Mouse (Mus musculus) layer of hippocampus, postnatal 10 days (tissue): ENCODE measurements around the gene Myo18b. TPM values are rescaled to one million over a fixed set of nuclear protein-coding genes. Genes with fewer than 3 reads are reported as not detected.

Experiments used
- DNase-seq, 2 experiments: peaks; one replicate each; pipeline ENCODE4 v3.0.0; 2021; ENCODE audit warnings: low spot score in 2 of 2
- total RNA-seq, 2 experiments: library from RNA; stranded (reverse); gene quantifications; 2 replicates each; pipeline ENCODE4 v1.2.3; 2021

The Myo18b gene
- total RNA-seq, 2 experiments from 2014 or later = 3.6 to 3.7 TPM

DNA sequence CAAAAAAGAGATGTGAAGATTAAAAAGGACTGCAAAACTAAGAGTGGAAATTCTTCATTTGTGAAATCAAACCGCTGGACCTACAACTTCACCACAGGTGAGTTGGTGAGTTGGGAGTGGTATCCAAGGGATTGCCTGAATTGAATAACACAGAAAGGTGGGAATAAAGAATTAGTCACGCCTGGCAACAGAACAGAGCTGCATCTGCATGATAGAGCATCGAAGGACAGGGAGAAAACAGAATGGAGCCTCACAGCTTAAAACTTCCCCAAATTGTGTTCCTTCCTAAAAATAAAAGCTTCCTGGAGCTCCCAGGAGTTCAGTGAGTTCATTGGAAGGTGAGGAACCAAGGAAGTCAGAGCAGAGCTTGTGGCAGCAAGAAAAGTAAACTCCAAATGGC, 73.7 kb downstream of the Myo18b start:
- DNase-seq = no peak

GRCm38 (mm10) chr5:112815051-112815450, 81.1 kb downstream of the Myo18b start:
- DNase-seq = no peak

GRCm38 (mm10) chr5:112807629-112808028, 88.5 kb downstream of the Myo18b start:
- no peak for DNase-seq

DNA sequence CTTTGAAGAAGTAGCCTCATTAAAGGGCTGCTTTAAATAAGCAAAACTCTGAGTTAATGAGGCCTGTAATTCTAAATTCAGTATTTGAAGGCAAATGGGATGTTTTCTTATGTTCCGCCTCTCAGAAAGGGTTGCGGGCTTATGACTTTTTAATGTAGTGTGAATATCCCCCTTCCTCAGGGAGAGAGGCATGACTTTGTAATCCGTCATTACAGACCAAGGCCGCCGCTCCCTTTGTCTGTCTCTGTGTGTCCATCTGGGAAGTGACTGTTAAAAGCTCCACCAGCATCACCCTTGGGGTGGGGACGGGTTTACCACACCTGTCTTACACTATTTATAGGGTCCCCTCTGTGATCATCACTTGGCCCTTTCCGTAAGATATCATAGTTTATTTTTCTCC, 100.1 kb downstream of the Myo18b start:
- DNase-seq = no peak

GRCm38 (mm10) chr5:112791792-112792780, 104.1 kb downstream of the Myo18b start:
- no peak for DNase-seq

DNA sequence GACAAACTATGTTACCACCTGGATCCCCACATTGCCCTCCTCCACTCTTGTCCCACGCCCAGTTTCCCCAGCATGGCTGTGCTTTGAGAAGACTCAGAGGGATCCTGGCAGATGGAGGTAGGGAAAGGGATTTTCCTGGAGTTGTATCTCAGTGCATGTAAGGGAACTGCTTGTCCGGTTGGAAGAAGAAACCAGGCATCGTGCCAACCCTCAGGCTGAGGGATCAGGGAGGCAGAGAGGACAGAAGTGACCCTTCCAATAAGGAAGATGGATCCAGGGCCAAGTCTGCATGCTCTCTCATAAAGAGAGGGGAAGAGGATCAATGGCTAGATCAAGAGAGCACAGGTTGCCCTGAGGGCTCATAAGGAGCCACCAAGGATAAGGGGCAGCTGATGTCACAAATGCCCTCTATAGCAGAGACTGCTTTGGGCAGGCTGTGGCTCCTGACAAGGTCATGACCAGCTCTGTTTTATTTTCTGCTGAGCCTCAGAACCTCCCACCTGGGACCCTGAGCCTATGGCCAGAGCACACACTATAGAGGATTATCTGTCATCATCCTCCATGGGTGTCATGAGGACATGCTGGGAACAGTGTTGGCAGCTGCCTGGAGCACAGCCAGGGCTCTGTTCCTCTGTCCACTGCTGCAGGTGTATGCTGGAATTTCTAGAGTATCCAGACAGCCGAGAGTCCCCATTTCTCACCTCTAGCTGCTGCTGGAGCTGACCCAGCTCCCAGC, 105.6 kb downstream of the Myo18b start:
- no peak for DNase-seq

GRCm38 (mm10) chr5:112788441-112788840, 107.7 kb downstream of the Myo18b start:
- DNase-seq = no peak

DNA sequence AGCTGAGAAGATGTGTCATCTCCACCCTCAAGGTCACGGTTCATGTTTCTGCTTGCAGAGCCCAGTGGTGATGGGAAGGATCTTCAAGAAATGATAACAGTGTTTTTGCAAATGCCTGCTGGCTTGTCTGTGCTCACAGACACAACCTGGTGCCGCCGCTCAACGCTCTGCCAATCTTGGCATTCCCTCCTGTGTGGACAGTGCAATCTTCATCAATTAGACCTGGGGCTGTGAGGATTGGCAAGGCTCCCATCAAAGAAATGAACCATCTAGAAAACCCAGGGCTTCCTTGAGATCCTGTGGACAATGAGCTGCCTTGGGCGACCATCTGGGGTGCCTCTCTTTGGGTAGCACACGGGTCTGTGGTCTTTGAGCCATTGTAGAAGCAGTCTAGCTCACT, 109.4 kb downstream of the Myo18b start:
- no peak for DNase-seq

DNA sequence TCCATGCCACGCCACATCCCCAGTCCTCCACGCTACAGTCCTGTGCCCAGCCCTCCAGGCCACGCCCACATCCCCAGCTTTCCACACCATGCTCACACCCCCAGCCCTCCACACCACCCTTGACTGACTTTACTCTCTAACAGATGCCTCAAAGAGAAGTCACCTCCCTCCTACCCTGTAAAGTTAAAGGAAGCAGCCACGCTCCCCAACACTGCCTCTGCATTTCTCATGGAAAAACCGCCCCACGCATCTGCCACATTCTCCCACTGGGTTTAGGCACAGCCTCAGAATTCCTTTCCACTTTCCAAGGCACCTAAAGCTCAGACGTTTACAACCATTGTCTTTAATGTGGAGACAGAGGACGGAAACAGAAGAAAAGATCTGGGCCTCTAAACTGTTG, 110.1 kb downstream of the Myo18b start:
- DNase-seq = no peak

- DNase-seq = peak; percentile 49 to 55
These were observed 114.4 kb downstream of the Myo18b start for GRCm38 (mm10) chr5:112781719-112782118.

GRCm38 (mm10) chr5:112781231-112781630, 114.9 kb downstream of the Myo18b start:
- DNase-seq = no peak

DNA sequence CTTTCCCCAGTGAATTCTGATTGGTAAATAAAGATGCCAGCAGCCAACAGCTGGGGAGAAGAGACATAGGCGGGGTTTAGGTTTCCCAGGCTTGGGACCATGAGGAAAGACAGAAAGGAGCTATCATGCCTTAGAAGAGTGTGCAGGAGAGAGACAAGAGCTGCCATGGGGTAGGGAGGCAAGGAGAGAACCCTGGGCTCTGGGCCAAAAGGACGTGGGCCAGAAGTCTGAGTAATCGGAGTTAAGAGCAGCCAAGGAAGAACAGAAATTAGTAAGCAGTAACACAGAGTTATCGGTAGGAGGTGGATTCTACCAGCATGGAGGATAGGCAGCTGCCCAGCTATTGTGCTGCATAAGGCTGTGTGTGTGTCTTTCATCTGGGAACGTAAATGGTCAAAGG, 115.8 kb downstream of the Myo18b start:
- DNase-seq = peak; percentile 41 to 49

DNA sequence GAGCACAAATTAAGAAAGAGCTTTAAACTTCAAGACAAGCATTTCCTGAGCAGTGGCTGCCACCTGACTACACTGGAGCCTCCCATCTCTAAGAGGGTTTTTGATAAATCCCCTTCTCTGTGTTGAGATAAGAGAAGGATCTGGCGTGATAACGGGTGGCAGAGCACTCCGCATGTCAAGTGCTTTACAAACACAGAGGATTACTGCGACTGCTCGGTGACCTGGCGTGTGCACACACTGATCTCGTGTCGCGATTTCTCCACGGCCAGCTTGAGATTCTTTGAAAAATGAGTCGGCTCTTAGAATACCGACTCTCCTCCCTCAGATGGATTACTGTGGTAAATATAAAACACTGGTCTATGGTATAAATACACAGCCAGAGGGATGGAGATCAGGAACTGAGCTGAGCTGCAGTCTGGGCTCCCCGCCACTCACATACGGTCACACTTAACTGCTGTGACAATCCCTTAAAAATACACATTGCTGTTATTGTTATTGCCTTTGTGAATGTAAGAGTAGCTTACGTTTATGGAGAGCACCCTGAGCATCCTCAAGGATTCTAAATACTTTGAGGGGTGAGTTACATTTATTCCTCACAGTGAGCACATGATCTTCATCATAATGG, 119.3 kb downstream of the Myo18b start:
- DNase-seq = no peak

- no peak for DNase-seq
These were observed 122.7 kb downstream of the Myo18b start for GRCm38 (mm10) chr5:112773429-112773828.

GRCm38 (mm10) chr5:112771376-112771901, 124.7 kb downstream of the Myo18b start:
- no peak for DNase-seq

DNA sequence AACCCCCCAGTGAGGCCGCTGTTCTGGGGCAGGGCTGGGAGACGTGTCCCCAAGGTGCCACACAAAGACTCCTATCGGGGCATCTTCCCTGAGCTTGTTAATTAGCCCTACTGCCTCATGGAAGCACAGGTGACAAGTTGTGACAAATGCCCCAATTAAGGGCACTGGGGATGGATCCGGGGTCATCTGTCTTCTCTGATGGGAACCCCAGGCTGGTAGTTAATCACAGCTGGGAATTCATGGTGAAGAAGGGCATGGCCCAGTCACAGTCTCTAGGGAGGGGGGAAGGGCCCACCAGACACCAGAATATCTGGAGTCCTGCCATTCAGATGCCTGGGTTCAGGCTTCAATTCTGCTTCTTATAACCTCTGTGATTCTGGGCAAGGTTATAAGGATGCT, 126.4 kb downstream of the Myo18b start:
- DNase-seq = no peak

GRCm38 (mm10) chr5:112769020-112769720, 127.0 kb downstream of the Myo18b start:
- DNase-seq = no peak

GRCm38 (mm10) chr5:112768556-112768955, 127.6 kb downstream of the Myo18b start:
- no peak for DNase-seq

GRCm38 (mm10) chr5:112761415-112762075, 134.6 kb downstream of the Myo18b start:
- DNase-seq = no peak

GRCm38 (mm10) chr5:112755581-112755980, 140.6 kb downstream of the Myo18b start:
- DNase-seq = no peak
